Mouse (Mus musculus): Measurements from ENCODE around the gene Clrn3. TPM values are rescaled to one million over a fixed set of nuclear protein-coding genes. Genes with fewer than 3 reads are reported as not detected.

The Clrn3 gene
- polyA plus RNA-seq, 1 experiment = 26.7 TPM

DNA sequence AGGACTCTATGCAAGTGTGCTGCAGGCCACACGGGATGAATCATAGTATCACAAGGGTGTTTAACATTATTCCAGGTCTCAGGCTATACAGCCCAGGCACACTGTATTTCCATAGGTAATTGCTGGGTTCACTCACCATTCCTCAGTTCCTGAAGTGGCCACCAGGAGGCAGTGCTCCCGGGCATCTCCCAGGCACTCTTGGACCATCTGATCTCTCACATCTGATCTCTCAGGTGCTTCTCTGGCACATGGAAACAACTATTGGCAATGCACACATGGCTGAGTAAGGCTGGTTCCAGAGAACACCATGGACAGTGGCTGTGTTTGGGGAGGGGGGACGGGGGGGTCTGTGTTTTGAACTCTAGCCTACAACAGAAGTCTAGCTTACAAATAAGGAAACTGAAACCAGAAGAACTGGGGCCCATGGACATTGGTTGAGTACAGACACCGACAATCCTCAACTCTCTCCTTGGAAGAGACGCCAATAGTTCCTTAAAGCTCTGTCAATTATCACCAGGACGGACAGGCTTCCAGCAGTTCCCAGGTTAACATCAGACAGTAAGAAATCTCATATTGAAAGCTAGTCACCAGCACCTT is 40.1 kb downstream of the Clrn3 start:
- no peak overlapping the region for H3K27ac ChIP-seq (ENCODE audit: insufficient read depth, low read depth, low read length)
- no peaks in the 10 kb centered on the region for H3K4me1 ChIP-seq (ENCODE audit: control insufficient read depth, insufficient read depth, low read length)
- TF ChIP-seq POLR2A (IDR thresholded peaks at IDR 0.05; ENCODE audit: low read depth, low read length) (no peak), CTCF (conservative IDR thresholded peaks at IDR 0.05; ENCODE audit: insufficient read depth, insufficient read length, low read depth, low read length) (peak; percentile 47)
- WGBS = 63% methylated on average over 6 of the region's 6 CpGs
- H3K27me3 ChIP-seq (replicated peaks; ENCODE audit: control insufficient read depth, insufficient read depth, low read length) = no peaks in the 10 kb centered on the region
- no peak for DNase-seq
- H3K4me3 ChIP-seq (ENCODE audit: insufficient read depth, low read depth, low read length) = no peak overlapping the region
- H3K36me3 ChIP-seq (ENCODE audit: control insufficient read depth, insufficient read depth, low read length) = no peaks in the 10 kb centered on the region

DNA sequence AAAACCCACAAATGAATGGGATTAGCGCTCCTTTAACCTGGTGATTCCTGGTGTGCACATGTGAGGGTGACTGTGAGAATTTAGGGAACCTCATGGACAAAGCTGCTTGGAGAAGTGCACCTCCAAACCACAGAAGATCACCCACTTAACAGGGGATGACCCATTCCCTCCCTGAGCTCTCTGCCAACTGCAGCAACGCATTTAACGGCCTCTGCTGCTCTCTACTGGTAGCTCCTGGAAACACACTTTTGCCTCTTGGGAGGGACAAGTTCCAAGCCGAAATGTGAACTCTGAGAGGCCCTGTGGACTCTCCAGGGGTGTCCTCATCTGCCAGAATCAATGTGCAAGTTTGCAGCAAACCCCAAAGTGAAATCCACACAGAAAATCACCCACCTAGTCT is 41.0 kb downstream of the Clrn3 start:
- H3K27ac ChIP-seq (ENCODE audit: insufficient read depth, low read depth, low read length) = no peak overlapping the region
- H3K36me3 ChIP-seq (ENCODE audit: control insufficient read depth, insufficient read depth, low read length) = no peaks in the 10 kb centered on the region
- TF ChIP-seq POLR2A (IDR thresholded peaks at IDR 0.05; ENCODE audit: low read depth, low read length) (no peak), CTCF (conservative IDR thresholded peaks at IDR 0.05; ENCODE audit: insufficient read depth, insufficient read length, low read depth, low read length) (peak; percentile 93)
- no peaks in the 10 kb centered on the region for H3K4me1 ChIP-seq (ENCODE audit: control insufficient read depth, insufficient read depth, low read length)
- no peaks in the 10 kb centered on the region for H3K27me3 ChIP-seq (replicated peaks; ENCODE audit: control insufficient read depth, insufficient read depth, low read length)
- H3K4me3 ChIP-seq (ENCODE audit: insufficient read depth, low read depth, low read length) = no peak overlapping the region
- peak; percentile 58 for DNase-seq
- 25% methylated on average over 4 of the region's 4 CpGs for WGBS

DNA sequence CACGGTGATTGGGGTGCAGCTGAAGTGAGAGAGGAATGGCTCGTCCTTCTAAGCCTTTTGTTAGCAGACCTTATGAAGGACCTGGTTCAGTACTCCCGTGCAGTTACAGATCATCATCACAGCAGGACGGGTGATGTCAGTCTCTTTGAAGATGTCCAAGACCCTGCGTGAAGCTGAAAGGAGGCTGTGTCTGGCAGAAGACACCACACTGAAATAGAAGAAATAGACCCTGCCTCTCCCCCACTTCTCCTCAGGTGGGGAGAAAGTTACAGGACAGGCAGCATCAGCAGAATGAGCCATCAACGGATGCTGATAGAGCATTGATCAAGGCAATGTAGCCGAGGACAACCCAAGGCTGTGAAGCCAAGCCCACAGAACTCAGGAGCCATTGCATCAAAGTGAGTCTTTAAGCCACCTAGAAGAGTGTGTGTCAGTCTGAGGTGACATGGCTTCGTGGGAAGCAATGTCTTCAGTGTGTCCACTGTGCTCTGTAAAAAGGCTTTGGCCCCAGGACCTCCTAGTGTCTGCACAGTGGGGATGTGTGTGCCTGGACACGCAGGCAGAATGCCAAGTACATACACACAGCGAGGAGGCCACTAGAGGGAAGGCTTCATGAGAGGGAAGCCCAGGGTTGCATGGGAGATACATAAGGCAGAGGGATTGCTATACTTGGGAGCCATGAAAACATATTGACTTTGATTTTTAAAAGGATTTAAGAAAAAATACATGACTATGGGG is 41.6 kb downstream of the Clrn3 start:
- TF ChIP-seq POLR2A (IDR thresholded peaks at IDR 0.05; ENCODE audit: low read depth, low read length) = no peak
- no peak for TF ChIP-seq CTCF (conservative IDR thresholded peaks at IDR 0.05; ENCODE audit: insufficient read depth, insufficient read length, low read depth, low read length)
- WGBS = 80% methylated on average over 10 of the region's 10 CpGs
- H3K27ac ChIP-seq (ENCODE audit: insufficient read depth, low read depth, low read length) = no peak overlapping the region
- no peak for DNase-seq
- H3K4me1 ChIP-seq (ENCODE audit: control insufficient read depth, insufficient read depth, low read length) = no peaks in the 10 kb centered on the region
- H3K36me3 ChIP-seq (ENCODE audit: control insufficient read depth, insufficient read depth, low read length) = no peaks in the 10 kb centered on the region
- H3K27me3 ChIP-seq (replicated peaks; ENCODE audit: control insufficient read depth, insufficient read depth, low read length) = no peaks in the 10 kb centered on the region
- H3K4me3 ChIP-seq (ENCODE audit: insufficient read depth, low read depth, low read length) = no peak overlapping the region

DNA sequence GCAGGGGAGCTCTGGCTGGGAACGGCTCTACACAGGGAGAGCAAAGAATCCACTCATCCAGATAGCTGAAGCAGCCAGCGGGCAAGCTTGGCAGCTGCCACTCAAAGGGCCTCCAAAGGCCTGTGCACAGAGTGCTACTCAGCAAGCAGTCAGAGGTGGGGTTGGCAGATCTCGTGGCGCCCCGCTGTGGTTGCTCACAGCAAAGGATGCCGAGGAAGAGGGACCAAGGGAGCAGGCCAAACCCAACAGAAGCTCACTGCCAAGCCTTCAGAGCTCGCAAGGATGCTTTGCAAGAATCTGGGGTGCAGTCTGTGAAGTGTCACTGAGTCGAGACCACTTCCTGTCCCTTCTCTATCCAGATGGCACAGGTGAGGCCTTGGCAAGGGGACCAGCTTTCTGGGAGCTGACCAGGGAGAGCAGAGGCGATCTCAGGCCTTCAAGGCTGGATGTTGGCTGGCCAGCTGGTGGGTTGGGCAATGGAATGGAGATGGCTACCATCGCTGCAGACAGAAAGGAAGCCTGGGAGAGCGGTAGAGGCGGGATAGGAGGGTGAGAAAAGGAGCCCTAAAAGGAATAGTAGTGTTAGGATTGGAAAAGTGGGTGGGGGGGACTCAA is 42.6 kb downstream of the Clrn3 start:
- no peak for DNase-seq
- H3K27me3 ChIP-seq (replicated peaks; ENCODE audit: control insufficient read depth, insufficient read depth, low read length) = no peaks in the 10 kb centered on the region

DNA sequence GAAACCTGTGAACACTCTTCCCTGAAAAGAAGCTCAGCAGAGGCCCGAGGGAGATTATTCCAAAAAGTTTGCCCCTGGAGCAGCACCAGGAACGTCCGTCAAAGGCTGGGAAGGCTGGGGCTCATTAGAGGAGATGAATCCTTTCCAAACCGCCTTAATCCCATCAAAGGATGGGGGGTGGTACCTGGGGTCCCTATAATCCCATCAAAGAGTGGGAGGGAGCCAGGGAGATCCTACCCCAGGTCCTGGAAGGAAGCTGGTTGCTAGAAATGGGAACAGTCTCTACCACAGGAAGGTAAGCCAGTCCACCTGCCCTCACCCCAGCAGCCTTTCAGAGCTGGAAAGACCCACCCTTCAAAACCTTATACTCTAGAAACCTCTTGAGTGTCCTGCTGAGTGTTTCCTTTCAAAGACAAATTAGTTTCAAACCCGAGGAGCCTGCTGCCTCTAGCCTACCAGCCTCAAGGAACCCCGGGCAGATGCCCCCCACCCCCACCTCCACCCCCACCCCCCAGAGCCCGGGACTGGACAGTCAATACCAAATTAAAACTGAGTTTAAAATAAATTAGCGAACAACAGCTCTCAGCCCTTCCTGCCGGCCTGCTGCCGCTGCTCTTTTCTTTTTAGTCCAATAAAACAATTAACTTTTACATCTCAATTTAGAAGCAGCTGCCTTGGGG is 43.2 kb downstream of the Clrn3 start:
- WGBS = 32% methylated on average over 10 of the region's 10 CpGs
- no peak for DNase-seq
- Histone ChIP-seq H3K4me1 (ENCODE audit: control insufficient read depth, insufficient read depth, low read length) (no peaks in the 10 kb centered on the region), H3K36me3 (ENCODE audit: control insufficient read depth, insufficient read depth, low read length) (no peaks in the 10 kb centered on the region), H3K27ac (ENCODE audit: insufficient read depth, low read depth, low read length) (no peak overlapping the region), H3K4me3 (ENCODE audit: insufficient read depth, low read depth, low read length) (no peak overlapping the region), H3K27me3 (replicated peaks; ENCODE audit: control insufficient read depth, insufficient read depth, low read length) (no peaks in the 10 kb centered on the region)
- TF ChIP-seq CTCF (conservative IDR thresholded peaks at IDR 0.05; ENCODE audit: insufficient read depth, insufficient read length, low read depth, low read length) (no peak), POLR2A (IDR thresholded peaks at IDR 0.05; ENCODE audit: low read depth, low read length) (no peak)

More for the DNA sequence above, 42.6 kb downstream of the Clrn3 start:
- peak; percentile 28; the same call in 1 of the 2 replicates for TF ChIP-seq CTCF (conservative IDR thresholded peaks at IDR 0.05; ENCODE audit: insufficient read depth, insufficient read length, low read depth, low read length)
- no peak for TF ChIP-seq POLR2A (IDR thresholded peaks at IDR 0.05; ENCODE audit: low read depth, low read length)
- WGBS = 46% methylated on average over 12 of the region's 12 CpGs
- H3K27ac ChIP-seq (ENCODE audit: insufficient read depth, low read depth, low read length) = no peak overlapping the region
- H3K4me1 ChIP-seq (ENCODE audit: control insufficient read depth, insufficient read depth, low read length) = no peaks in the 10 kb centered on the region
- H3K4me3 ChIP-seq (ENCODE audit: insufficient read depth, low read depth, low read length) = no peak overlapping the region
- H3K36me3 ChIP-seq (ENCODE audit: control insufficient read depth, insufficient read depth, low read length) = no peaks in the 10 kb centered on the region

DNA sequence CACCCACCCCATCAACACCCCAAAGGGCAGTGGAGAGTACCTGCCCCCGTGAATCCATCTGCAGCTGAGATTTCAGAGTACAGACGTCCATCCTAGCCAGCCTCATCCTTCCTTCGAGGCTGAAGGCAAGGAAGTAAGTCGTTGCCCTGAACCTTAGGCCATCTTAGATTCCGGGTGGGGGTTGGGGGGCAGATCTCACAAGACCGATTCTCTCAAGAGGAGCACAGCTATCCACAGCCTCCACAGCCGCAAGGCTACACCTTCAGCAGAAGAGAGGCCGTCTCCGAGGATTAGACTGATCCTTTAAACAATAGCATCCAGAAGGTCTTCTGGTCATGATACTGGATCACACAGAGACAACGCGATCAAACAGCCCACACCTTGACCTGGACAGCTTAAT is 44.1 kb downstream of the Clrn3 start:
- TF ChIP-seq POLR2A (IDR thresholded peaks at IDR 0.05; ENCODE audit: low read depth, low read length) (no peak), CTCF (conservative IDR thresholded peaks at IDR 0.05; ENCODE audit: insufficient read depth, insufficient read length, low read depth, low read length) (no peak)
- Histone ChIP-seq H3K4me1 (ENCODE audit: control insufficient read depth, insufficient read depth, low read length) (no peaks in the 10 kb centered on the region), H3K27ac (ENCODE audit: insufficient read depth, low read depth, low read length) (no peak overlapping the region), H3K36me3 (ENCODE audit: control insufficient read depth, insufficient read depth, low read length) (no peaks in the 10 kb centered on the region), H3K27me3 (replicated peaks; ENCODE audit: control insufficient read depth, insufficient read depth, low read length) (no peaks in the 10 kb centered on the region), H3K4me3 (ENCODE audit: insufficient read depth, low read depth, low read length) (no peak overlapping the region)
- no peak for DNase-seq
- WGBS = 51% methylated on average over 11 of the region's 11 CpGs

DNA sequence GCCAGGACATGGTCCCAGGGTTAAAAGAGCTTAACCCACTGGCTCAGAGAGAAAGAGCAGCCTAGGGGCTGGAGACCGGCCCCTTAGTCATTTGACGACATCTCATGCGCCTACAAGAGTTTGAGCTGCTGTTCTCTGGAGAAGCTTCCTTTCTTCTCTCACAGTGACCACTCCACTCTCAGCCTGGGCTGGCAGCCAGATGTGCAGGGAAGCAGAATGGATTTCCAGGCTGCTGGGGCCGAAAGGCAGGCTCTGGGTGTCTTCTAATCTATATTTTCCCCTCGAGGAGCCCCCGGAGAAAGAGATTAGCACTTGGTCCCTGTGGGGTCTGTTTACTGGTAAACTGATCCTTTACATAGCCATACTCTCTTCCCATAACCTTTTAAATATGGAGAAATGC is 44.7 kb downstream of the Clrn3 start:
- H3K4me1 ChIP-seq (ENCODE audit: control insufficient read depth, insufficient read depth, low read length) = no peaks in the 10 kb centered on the region
- no peak overlapping the region for H3K27ac ChIP-seq (ENCODE audit: insufficient read depth, low read depth, low read length)
- no peaks in the 10 kb centered on the region for H3K27me3 ChIP-seq (replicated peaks; ENCODE audit: control insufficient read depth, insufficient read depth, low read length)
- DNase-seq = peak; percentile 15
- TF ChIP-seq CTCF (conservative IDR thresholded peaks at IDR 0.05; ENCODE audit: insufficient read depth, insufficient read length, low read depth, low read length) = no peak
- WGBS = 60% methylated on average over 6 of the region's 6 CpGs
- no peaks in the 10 kb centered on the region for H3K36me3 ChIP-seq (ENCODE audit: control insufficient read depth, insufficient read depth, low read length)
- H3K4me3 ChIP-seq (ENCODE audit: insufficient read depth, low read depth, low read length) = no peak overlapping the region
